10 mouse cellular contexts compared by ENCODE assay signal in genomic region chr8:45110064-45110812, GRCm38 (mm10). TPM values are rescaled to one million over a fixed set of nuclear protein-coding genes. Genes with fewer than 3 reads are reported as not detected.
A peak's percentile ranks its signal among the peaks of the same experiment; 100 is the strongest.
DNase-seq lines count a peak whose midpoint lies in the region; ATAC-seq and TF ChIP-seq lines count a peak whose summit lies in the region.
"Had no signal": no experiment of that assay in that cellular context is flagged by ENCODE, and none has a peak within 500 bp of the region (broad histone marks: within the 10 kb centered on the region; RNA-seq: fewer than 3 reads in every experiment).

No protein-coding gene starts in this region.

- H3K9me3 ChIP-seq in heart, embryonic 10.5 days, result no peaks in the 10 kb centered on the region
- H3K9me3 ChIP-seq in MEL (replicated peaks; ENCODE audit: insufficient read depth, low read length), result no peaks in the 10 kb centered on the region
- H3K9me3 ChIP-seq in hindbrain, embryonic 10.5 days, result no peaks in the 10 kb centered on the region
- no peaks in the 10 kb centered on the region for H3K9me3 ChIP-seq in liver, postnatal 0 days (ENCODE audit: low read length)

- H3K4me1 ChIP-seq in heart, embryonic 10.5 days, result no peaks in the 10 kb centered on the region
- H3K4me1 ChIP-seq in MEL (ENCODE audit: control insufficient read depth in 1 of 2, insufficient read depth in 2 of 2, low read length in 2 of 2), result no peaks in the 10 kb centered on the region
- H3K4me1 ChIP-seq in hindbrain, embryonic 10.5 days (replicated peaks), result peaks cover 23% of the 10 kb centered on the region
- H3K4me1 ChIP-seq in liver, postnatal 0 days (ENCODE audit: insufficient read depth), result peaks cover 7% of the 10 kb centered on the region; the same call in 1 of the 2 replicates

- 7% methylated on average over 16 of the region's 16 CpGs for WGBS in heart, embryonic 10.5 days
- 8% methylated on average over 16 of the region's 16 CpGs for WGBS in hindbrain, embryonic 10.5 days
- WGBS in liver, postnatal 0 days (ENCODE audit: insufficient replicate concordance), result 6% methylated on average over 16 of the region's 16 CpGs

- H3K4me3 ChIP-seq in heart, embryonic 10.5 days, result peak overlapping the region; percentile 48
- H3K4me3 ChIP-seq in MEL (ENCODE audit: control insufficient read depth in 1 of 2, insufficient read depth in 1 of 2, low read depth in 2 of 2, low read length in 2 of 2), result peak overlapping the region; percentile 33 to 61
- H3K4me3 ChIP-seq in hindbrain, embryonic 10.5 days, result peak overlapping the region; percentile 40
- no peak overlapping the region for H3K4me3 ChIP-seq in liver, postnatal 0 days (ENCODE audit: low read depth, low read length)

- no peak for TF ChIP-seq EP300 in MEL (IDR thresholded peaks at IDR 0.05; ENCODE audit: low read depth in 1 of 2, low read length in 2 of 2)
- no peak for TF ChIP-seq EP300 in liver, postnatal 0 days (IDR thresholded peaks at IDR 0.05; ENCODE audit: low read depth)

- TF ChIP-seq POLR2A in MEL (IDR thresholded peaks at IDR 0.05; ENCODE audit: control insufficient read depth in 1 of 2, insufficient read depth in 1 of 2, low read depth in 1 of 2, low read length in 2 of 2, poor library complexity in 1 of 2), result no peak

- H3K4me2 ChIP-seq in liver, postnatal 0 days (ENCODE audit: low read depth, low read length), result peak overlapping the region; percentile 50

- no peak for TF ChIP-seq CTCF in MEL (IDR thresholded peaks at IDR 0.05 in 2 of 3, conservative IDR thresholded peaks at IDR 0.05 in 1 of 3; ENCODE audit: control insufficient read depth in 1 of 3, insufficient read depth in 1 of 3, low read depth in 2 of 3, low read length in 3 of 3, poor library complexity in 1 of 3, severe bottlenecking in 1 of 3)
- TF ChIP-seq CTCF in liver, postnatal 0 days (IDR thresholded peaks at IDR 0.05; ENCODE audit: low read depth), result no peak

- H3K36me3 ChIP-seq in heart, embryonic 10.5 days, result no peaks in the 10 kb centered on the region
- H3K36me3 ChIP-seq in MEL (ENCODE audit: control insufficient read depth in 1 of 2, insufficient read depth in 2 of 2, low read length in 2 of 2), result no peaks in the 10 kb centered on the region
- no peaks in the 10 kb centered on the region for H3K36me3 ChIP-seq in hindbrain, embryonic 10.5 days
- H3K36me3 ChIP-seq in liver, postnatal 0 days (replicated peaks; ENCODE audit: insufficient read depth, low read length), result no peaks in the 10 kb centered on the region

- TF ChIP-seq RAD21 in MEL (IDR thresholded peaks at IDR 0.05; ENCODE audit: low read depth, low read length), result no peak

- no peak overlapping the region for H3K27ac ChIP-seq in heart, embryonic 10.5 days
- no peak overlapping the region for H3K27ac ChIP-seq in MEL (ENCODE audit: control insufficient read depth, low read depth, low read length)
- no peak overlapping the region for H3K27ac ChIP-seq in hindbrain, embryonic 10.5 days
- no peak overlapping the region for H3K27ac ChIP-seq in liver, postnatal 0 days (ENCODE audit: low read depth)

- peaks cover 19% of the 10 kb centered on the region; the same call in 1 of the 2 replicates for H3K27me3 ChIP-seq in heart, embryonic 10.5 days (ENCODE audit: insufficient read depth, poor library complexity, severe bottlenecking)
- H3K27me3 ChIP-seq in MEL (ENCODE audit: control insufficient read depth in 1 of 2, insufficient read depth in 2 of 2, low read length in 2 of 2), result no peaks in the 10 kb centered on the region
- H3K27me3 ChIP-seq in hindbrain, embryonic 10.5 days (ENCODE audit: insufficient read depth, poor library complexity, severe bottlenecking), result peaks cover 20% of the 10 kb centered on the region; the same call in 1 of the 2 replicates
- H3K27me3 ChIP-seq in liver, postnatal 0 days (ENCODE audit: insufficient read depth, low read length), result peaks cover 9% of the 10 kb centered on the region; the same call in 1 of the 2 replicates

- no peaks in the 10 kb centered on the region for H3K79me2 ChIP-seq in MEL (ENCODE audit: control insufficient read depth, insufficient read depth, low read length, poor library complexity)

- no peak for ATAC-seq in liver, postnatal 0 days

- no peak for DNase-seq in heart, embryonic 10.5 days (ENCODE audit: low spot score)
- no peak for DNase-seq in heart, adult 18-20 months
- peak; percentile 41 for DNase-seq in MEL (ENCODE audit: low read depth, low spot score)
- peak; percentile 9 for DNase-seq in hindbrain, embryonic 10.5 days (ENCODE audit: low spot score)
- DNase-seq in liver, postnatal 0 days, result no peak
- DNase-seq in right cerebral cortex, postnatal 4 days, result no peak
- DNase-seq in right cerebral cortex, postnatal 36 days (ENCODE audit: low spot score in 2 of 2), result no peak
- no peak for DNase-seq in adrenal gland, postnatal 14 days
- DNase-seq: adrenal gland, postnatal 10 days; lung, adult 2 months had no signal

- peak overlapping the region; percentile 48; the same call in 1 of the 2 replicates for H3K9ac ChIP-seq in MEL (ENCODE audit: control insufficient read depth, low read depth, low read length, poor library complexity, severe bottlenecking)
- H3K9ac ChIP-seq in liver, postnatal 0 days (replicated peaks), result no peak overlapping the region

TF ChIP-seq in MEL, 35 proteins besides CTCF, POLR2A, EP300 and RAD21:
- TF ChIP-seq SMC3 (IDR thresholded peaks at IDR 0.05; ENCODE audit: low read depth, low read length) (no peak), MYC (IDR thresholded peaks at IDR 0.05; ENCODE audit: low read depth, low read length) (no peak), USF2 (IDR thresholded peaks at IDR 0.05; ENCODE audit: borderline replicate concordance in 1 of 2, insufficient read depth in 1 of 2, low read depth in 1 of 2, low read length in 2 of 2) (0 out of 4 replicates have a peak, but pooled peaks of 1 of the 2 experiments have one; percentile 43), MXI1 (IDR thresholded peaks at IDR 0.05; ENCODE audit: low read depth, low read length) (no peak), BHLHE40 (IDR thresholded peaks at IDR 0.05; ENCODE audit: borderline replicate concordance, low read depth, low read length) (0 out of 2 replicates have a peak, but pooled peaks have one; percentile 8), ZMIZ1 (IDR thresholded peaks at IDR 0.05; ENCODE audit: low read depth, low read length) (no peak), NELFE (IDR thresholded peaks at IDR 0.05; ENCODE audit: low read depth, low read length) (no peak), TCF12 (IDR thresholded peaks at IDR 0.05; ENCODE audit: low read depth, low read length) (no peak), USF1 (IDR thresholded peaks at IDR 0.05; ENCODE audit: low read depth, low read length) (peak; percentile 74)

RNA-seq across cellular contexts. Expression of gene Mtnr1a, which starts 41.3 kb away (rescaled TPM):
- 0.08 and 0.30 TPM in 2 replicates for polyA plus RNA-seq in heart, embryonic 10.5 days (2016; fragmentation: Nextera tagmentation; extraction: Ambion mirVana)
- total RNA-seq in heart, adult 18-20 months (2021), result not detected
- total RNA-seq in MEL (2012; rRNA removed), result not detected in 2 replicates
- polyA plus RNA-seq in MEL (2012; ENCODE audit: insufficient read depth in 1 of 2, insufficient read length in 2 of 2, low read depth in 1 of 2, low replicate concordance in 2 of 2, missing spikeins in 1 of 2), result under 1 TPM in 1 of 2 experiments, not detected in 1; 0.28 TPM
- 0.16 and 0.41 TPM in 2 replicates for polyA plus RNA-seq in hindbrain, embryonic 10.5 days (2016; fragmentation: Nextera tagmentation; extraction: Ambion mirVana)
- polyA plus RNA-seq in liver, postnatal 0 days (2015; fragmentation: Nextera tagmentation; extraction: Ambion mirVana), result 0.13 and 0.16 TPM in 2 replicates
- not detected in 2 replicates for total RNA-seq in adrenal gland, postnatal 14 days (2021)
- polyA plus RNA-seq: lung, adult 2 months had no signal

Comparison
In these comparisons a context has a peak if more than half of its experiments do, and no peak if none do; other contexts are left out.
1. DNase-seq: peak in MEL (single experiment) and hindbrain, embryonic 10.5 days (single experiment); none in heart, embryonic 10.5 days (single experiment), heart, adult 18-20 months (0 of 2), liver, postnatal 0 days (single experiment), right cerebral cortex, postnatal 4 days (single experiment), right cerebral cortex, postnatal 36 days (0 of 2) and adrenal gland, postnatal 14 days (single experiment).